Mouse (Mus musculus) hematopoietic stem cell, adult 5-6 weeks (primary cell): ENCODE data around the gene Gm49711. TPM values are rescaled to one million over a fixed set of nuclear protein-coding genes. Genes with fewer than 3 reads are reported as not detected.
"Not testable (repeated sequence)": the region's sequence is repeated elsewhere in the genome, so short reads cannot be mapped to it uniquely, and the experiment has no call there.

Experiments
- ATAC-seq, 2 experiments: fragments of 125-278 bp in 1 of 2; replicated peaks in 1 of 2; 2 replicates each; pipeline ENCODE4 v1.8.0; 2016 to 2017; ENCODE audit warnings: inconsistent platforms in 2 of 2, mild to moderate bottlenecking in 2 of 2, moderate number of reproducible peaks in 2 of 2, low read depth in 1 of 2, moderate TSS enrichment in 1 of 2; ENCODE audit not compliant: low FRiP score in 2 of 2, poor library complexity in 2 of 2, severe bottlenecking in 2 of 2, insufficient read depth in 1 of 2, low TSS enrichment in 1 of 2
- total RNA-seq: library from RNA; stranded (forward); fragments of 172-1452, 232-1000 nt; gene quantifications from 2 replicates; pipeline ENCODE4 v1.2.3, GENCODE M21; 2017

Gene Gm49711
- total RNA-seq, 1 experiment from 2014 or later, result not detected

DNA sequence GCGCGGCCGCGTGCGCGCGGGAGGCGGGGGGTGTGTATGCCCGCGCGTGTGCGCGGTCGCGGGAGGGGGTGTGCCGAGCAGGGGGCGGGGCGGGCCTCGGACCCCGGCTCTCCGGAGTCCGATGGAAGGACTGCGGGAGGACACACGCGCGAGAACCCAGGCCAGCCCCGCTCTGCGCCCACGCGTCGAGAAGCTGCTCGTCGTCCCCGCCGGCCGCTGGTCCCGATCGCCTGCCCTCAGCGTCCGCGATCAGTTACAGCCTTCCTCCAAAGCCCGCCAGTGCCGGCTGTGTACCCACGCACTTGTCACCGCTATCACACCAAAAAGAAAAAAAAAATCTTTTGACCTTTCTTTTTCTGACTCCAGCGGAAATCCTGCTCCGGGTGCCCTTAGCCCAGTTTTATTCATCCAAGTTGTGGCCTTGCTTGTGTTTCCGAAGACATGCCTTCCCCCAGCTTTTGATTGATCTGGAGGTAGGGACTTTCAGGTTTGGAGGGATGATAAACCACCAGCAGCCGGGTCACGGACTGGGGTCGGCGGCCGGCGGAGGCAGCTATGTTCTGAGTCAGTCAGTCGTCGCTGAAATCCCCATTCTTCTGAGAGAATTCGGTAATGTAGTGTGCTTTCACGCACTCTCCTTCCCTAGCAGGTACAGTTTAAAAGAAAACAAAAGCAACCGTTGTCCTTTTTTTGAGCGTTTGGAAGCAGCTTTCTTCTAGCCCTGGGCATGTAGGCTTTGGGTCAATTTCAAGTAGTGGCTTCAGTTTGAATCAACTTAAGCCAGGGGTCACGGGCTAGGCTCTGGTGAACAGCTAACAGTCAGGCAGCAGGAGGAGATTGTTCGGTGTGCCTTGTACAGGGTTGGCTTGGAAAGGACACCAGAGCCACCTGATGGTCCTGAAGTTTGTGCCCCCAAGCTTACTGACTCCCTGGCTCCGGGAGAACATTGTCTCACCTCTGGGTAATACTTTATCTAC is 816 bp downstream of the Gm49711 start:
- no peak for ATAC-seq

DNA sequence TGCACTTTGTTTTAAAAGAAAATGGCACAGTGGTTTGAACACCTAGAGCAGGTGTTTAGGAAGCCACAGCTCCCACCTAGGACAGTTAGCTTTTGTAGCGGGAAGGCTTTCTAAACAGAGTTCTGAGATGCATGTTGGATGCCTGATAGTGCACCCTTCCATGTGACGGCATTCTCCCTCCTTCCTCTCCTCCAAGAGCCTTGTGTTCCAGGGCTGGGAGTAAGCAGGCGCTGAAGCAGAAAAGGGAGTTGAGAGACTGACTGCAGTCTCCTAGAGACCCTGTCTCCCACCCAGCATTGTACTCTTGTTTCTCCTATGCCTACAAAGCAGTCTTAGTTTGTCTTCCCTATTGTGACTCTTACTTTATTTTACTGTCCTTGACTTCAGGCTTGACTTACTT is 2.1 kb downstream of the Gm49711 start:
- ATAC-seq, result no peak

DNA sequence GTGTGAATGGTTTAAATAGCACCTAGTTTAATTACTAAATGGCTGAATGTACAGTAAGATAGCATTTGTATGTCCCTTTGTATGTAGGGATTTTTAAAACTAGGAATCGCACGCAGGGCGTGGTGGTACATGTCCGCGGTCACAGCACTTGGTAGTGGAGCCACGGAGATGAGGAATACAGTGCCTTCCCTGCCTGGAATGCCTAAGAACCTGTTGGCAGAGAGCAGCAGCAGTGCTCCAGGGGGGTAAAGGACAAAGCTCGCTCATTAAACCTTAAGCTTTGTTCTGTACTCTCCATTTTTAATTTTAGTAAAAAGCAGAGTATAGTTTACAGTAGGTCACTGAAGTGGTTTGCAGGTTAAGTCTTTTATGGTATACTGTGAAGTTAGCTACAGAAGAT is 3.5 kb downstream of the Gm49711 start:
- ATAC-seq, result no peak

DNA sequence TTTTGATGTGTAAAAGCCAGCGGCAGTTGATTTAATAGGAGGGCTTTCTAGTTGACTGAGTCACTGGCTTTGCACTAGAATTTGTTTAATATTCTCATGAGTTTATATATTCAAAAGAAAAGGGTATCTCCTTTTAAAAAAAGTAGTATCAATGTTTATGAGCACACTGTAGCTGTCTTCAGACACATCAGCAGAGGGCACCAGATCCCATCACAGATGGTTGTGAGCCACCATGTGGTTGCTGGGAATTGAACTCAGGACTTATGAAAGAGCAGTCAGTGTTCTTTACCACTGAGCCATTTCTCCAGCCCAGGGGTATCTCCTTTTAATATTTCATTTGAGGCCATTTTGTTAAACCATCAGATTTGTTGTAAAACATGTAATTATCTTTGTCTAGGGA is 4.7 kb downstream of the Gm49711 start:
- no peak for ATAC-seq

DNA sequence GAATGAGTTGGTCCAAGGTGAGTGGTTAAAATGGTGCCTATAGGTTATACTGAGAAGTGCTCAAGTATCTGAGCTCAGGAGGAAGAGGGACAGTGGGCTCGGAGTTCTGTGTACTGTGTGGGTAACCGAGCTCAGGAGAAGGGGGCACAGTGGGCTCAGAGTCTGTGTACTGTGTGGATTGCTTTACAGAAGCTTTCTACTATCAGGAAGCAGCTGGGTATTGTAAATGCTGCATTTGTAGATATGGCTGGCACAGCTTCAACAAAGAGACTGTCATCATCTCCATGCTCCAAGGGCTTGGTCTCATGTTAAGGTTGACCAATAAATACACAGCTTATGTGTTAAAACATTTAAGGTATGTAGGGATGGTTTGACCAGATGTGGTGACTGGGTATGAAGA is 6.7 kb downstream of the Gm49711 start:
- ATAC-seq, result no peak

DNA sequence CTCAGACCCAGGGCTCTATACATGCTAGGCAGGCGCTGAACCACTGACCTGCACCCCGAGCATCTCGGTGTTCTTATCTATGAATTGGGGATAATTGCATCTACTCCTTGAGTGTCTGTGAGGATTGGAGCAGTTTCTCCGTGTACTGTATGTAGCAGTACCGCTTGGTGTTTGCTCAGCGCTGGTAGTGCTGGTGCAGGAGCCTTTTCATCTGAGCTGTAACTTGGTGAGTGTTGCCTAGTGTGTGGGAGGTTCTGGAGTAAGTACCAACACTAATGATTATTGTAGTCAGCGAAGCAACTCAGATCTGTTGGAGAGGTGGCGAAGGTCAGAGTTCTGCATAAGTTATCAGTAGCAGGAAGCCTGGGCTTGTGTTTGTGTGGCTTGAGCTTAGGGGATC is 12.2 kb downstream of the Gm49711 start:
- ATAC-seq, result no peak

DNA sequence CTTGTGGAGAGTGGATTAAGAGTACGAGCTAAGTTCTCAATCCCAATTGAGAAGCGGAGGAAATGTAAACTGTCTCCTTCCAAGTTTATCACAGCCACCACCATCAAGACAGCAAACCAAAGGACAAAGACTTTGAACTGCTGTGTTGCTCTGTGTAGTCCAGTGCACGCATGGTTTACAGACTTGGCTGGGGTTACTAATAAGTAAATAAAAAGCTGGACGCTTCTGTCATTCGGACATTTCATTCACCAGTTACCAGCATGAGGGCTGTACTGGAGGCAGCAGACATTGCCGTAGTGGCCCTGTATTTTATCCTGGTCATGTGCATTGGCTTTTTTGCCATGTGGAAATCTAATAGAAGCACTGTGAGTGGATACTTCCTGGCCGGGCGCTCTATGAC is 18.7 kb downstream of the Gm49711 start:
- no peak for ATAC-seq

DNA sequence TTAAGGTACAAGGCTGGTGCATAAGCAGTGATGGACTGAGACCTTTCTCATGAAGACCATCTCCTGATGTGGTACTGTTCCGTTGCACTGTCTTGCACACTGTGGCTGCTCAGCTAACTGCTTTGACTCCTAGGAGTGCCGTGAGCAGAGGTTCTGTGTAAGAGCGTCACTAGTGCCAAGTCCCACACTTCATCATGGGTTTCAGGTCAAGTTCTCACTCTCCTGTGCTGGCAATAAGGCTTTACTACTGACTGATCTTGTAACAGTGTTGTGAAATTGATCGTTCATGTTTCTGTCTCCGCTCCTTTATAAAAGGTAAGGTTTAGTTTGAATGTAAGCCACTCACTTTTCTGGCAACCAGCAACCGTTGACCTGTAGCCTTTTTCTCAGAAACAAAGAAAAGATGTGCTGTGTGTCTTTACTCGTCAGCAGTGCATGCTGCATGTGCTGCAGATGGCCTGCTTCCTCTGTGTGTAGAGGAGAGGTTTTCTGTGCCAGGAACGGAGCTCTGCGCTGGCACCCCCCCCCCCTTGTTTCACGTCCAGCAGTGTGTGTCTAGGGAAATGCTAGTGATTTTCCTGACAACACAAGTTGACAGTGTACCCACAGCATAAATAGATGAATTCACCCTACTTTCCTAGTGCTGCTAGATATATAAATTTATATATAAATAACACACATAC is 25.8 kb downstream of the Gm49711 start:
- no peak for ATAC-seq

DNA sequence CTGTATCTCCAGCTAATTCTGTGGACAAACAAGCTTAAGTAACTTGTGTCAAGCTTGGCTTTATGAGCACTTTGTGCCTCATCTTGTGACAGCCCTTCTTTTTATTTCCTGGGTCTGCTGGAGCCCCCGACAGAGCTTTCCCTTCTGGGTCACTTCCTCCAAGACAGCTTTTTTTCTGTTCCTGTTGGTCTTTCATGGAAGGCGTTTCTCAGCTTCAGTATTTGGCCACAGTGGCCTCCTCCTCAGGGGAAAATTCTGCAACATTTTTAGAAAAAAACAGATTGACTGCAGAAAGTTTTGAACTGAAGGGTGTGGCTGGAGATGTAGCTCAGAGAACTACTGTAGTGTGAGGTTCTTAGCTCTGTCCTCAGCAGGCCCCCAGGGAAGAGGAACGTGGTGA is 31.1 kb downstream of the Gm49711 start:
- no peak for ATAC-seq

DNA sequence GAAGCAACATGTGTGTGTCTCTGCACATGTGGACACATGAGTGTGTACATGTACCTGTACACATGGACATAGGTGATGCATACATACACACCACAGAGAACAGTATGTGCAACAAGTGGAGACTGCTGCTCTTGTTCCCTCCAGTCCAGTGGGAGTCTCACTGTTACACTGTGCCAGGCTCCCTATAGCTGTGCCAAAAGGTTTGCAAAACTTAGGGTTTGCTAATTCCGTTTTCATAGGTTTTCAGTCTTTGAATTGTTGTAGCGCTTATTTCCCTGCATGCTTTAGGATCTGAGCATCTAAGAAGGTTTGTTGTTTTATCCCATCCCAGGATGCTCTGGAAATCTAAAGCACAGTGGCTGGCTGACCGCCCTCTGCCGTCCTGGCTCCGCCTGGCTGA is 33.8 kb downstream of the Gm49711 start:
- ATAC-seq, result no peak

DNA sequence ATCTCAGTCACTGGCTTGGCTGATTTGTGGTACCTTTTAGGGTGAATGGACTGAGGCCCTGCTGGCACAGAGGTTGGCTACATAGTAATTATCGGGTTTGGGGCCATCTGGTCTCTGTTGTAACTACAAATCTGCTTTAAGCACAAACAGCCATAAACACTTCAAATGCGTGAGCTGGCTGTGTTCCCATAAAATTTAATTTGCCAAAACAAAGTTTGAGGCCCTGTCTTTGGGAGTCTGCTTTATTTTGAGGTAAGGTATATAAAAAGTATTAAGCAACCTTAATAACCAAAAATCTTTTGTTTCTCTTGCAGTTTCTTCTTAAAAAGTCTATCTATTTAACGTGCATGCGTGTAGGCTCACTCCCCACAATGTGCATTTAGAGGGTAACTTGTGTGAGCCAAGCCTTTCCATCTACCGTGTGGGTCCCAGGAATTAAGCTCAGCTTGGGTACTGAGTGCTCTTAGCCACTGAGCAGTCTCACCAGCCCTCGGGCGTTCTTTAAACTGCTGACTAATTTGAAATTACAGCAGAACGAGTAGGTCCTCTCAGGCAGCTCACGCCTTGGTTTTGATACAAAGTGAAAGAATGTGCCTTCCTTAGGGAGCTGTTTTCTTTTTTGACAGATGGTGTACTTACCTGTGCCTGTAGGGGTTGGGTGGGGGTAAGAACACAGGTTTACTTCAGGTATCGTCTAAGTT is 40.4 kb downstream of the Gm49711 start:
- ATAC-seq, result no peak

DNA sequence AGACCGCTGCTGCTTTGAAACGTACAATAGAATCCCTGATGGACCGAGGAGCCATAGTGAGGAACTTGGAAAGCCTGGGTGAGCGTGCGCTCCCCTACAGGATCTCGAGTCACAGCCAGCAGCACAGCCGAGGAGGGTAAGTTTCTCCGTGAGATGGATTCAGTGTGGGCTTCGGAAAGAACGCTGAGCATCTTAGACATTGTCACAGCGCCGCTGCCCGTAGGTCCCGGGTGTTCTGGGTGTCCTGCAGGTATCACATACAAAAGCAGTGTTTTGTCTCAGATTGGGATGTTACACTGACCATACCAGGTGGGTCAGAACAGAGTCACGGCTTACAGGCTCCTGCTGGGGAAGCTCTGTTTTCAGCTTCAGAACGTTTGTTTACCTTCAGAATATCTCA is 41.5 kb downstream of the Gm49711 start:
- ATAC-seq, result no peak

DNA sequence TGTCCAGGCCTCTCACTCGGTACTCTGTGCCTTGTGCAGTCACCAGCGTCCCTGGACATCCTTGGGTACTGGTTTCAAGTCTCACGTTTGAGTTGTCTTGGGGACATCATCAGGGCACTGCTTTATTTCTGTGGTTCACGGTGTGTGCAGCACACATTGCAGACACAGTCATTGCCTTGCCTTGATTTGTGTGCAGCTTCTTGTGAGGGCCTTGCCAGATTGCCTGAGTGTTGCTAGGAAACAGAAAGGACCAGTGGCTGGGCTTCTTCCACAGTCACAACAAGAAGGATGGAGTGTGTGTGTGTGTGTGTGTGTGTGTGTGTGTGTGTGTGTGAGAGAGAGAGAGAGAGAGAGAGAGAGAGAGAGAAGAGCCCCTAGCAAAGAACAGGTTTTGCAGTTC is 42.0 kb downstream of the Gm49711 start:
- no peak for ATAC-seq

DNA sequence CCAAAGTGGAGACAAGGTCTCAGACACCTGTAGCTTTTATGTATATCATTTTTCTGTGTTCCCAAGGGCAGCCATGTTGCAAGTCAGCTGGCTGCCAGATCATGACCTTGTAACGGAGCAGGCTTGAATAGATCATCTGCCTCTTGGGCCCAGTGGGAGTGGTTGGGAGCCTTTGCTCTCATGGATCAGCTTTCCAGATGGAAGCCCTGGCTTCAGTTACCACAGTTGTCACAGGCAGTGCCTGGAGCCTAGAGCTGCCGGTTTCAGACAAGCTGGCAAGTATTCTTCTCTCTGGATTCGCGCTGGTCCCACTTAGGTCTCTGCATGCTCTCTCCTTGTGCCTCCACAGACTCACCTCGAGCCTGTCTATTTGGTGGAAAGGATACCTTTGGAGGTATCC is 44.0 kb downstream of the Gm49711 start:
- ATAC-seq, result no peak

DNA sequence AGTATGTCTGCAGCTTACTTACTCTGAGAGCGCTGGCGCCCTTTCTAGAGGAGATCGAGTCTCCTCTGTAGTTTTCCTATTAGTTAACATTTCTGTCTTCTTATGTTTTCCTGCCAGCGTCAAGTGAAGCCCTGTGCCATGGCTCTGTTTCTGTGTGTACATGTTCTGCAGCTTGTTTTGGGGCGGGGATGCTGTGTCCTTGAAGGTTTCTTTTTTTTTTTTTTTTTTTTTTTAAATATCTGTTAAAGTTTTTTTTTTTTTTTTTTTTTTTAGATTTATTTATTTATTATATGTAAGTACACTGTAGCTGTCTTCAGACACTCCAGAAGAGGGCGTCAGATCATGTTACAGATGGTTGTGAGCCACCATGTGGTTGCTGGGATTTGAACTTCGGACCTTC is 44.8 kb downstream of the Gm49711 start:
- ATAC-seq, result not testable (repeated sequence)

DNA sequence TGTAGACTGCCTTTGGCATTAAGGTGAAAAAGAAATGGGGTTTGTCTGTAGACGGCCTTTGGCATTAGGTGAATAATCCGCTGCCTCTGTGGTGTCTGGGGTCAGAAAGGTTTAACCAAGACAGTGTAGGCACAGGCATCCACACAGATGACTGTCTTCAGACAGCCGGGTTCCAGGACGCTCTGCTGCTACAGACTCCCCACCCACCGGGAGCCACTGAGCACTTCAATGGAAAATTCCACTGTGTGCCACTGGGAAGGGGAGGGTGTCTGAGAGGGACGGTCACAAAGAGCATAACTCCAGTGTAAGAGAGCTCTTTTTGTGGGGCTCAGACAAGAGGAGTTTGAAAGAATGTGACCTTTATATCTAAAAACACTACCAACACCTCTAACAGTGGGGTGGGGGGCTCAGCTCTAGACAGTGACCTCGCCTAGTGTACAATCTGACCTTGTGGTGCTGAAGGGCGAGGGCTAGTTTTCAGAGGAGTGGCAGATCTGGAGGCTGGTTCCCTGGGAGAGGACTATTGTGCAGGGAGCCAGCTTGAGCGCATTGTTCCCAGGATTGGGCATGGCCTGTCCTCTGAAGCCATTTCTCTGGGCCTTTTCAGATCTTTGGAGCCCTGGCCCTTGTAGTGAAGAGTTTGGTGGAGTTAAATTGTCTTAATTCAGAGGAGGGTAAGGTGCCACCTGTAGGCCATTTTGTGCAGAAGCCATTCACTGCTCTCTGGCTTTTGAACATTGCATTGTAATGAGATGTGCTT is 45.6 kb downstream of the Gm49711 start:
- ATAC-seq, result no peak

DNA sequence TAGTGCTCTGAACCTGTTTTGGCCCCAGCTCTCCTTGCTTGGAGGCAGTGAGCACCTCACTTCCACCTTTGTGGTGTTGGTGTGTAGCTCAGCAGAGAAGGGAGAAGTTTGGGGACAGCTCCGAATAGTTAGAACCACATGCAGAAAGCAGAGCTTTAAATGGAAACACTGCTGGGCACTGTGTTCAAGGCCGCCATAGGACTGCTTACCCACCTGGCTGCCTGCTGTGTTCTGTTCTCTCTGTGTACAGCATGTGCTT is 46.1 kb downstream of the Gm49711 start:
- no peak for ATAC-seq

DNA sequence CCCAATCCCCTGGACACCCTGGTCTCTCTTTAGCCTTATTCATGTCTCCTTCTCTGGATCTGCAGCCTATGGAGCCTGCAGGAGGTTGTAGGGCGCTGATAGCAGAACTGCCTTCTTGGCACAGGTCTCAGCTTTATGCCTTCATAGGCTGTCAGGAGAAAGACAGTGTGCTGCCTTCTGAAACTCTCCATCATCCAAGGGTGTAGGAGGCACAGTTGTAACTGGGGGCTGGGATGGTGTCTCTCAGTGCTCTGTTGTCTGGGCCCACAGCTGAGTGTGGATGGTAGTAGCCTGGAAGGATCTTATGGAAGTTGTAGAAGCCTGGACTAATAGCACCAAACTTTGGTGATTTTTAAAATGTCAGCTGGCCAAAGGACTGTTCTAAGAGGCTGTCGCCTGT is 46.8 kb downstream of the Gm49711 start:
- ATAC-seq, result no peak
